ENCODE assay signal across 21 mouse cellular contexts in the genomic region with DNA sequence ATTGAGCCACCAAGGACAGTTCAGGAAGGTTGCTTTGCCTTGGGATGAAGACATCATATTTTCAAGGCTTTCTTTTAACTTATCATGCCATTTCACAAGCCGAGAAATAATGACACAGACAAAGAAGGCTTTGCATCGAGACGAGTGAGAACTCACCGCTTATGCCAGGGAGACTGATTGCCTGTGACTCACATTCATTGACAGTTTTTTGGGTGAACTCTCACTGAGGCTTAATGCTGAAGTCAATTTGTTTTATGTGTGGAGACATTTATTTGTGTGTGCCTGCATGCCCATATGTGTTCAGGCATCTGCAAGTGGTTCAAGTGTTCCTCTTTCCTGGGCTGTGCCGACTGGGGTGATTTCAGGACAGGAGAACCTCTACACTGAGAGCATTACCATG.
DNase-seq lines count a peak whose midpoint lies in the region; TF ChIP-seq lines count a peak whose summit lies in the region.
"Had no signal": no experiment of that assay in that cellular context is flagged by ENCODE, and none has a peak within 500 bp of the region (broad histone marks: within the 10 kb centered on the region; RNA-seq: fewer than 3 reads in every experiment).

No protein-coding gene starts in this region.

- H3K36me3 ChIP-seq in small intestine, adult 2 months (ENCODE audit: control insufficient read depth, insufficient read depth, low read length), result no peaks in the 10 kb centered on the region
- H3K36me3 ChIP-seq: forebrain, embryonic 12.5 days; heart, embryonic 13.5 days; hindbrain, embryonic 15.5 days; kidney, embryonic 15.5 days; limb, embryonic 13.5 days; liver, embryonic 13.5 days; lung, embryonic 15.5 days; midbrain, embryonic 10.5 days had no signal

- H3K4me3 ChIP-seq in small intestine, adult 2 months (ENCODE audit: low read depth, low read length), result no peak overlapping the region
- H3K4me3 ChIP-seq: forebrain, embryonic 12.5 days; heart, embryonic 13.5 days; hindbrain, embryonic 15.5 days; kidney, embryonic 15.5 days; limb, embryonic 13.5 days; liver, embryonic 13.5 days; lung, embryonic 15.5 days; midbrain, embryonic 10.5 days had no signal

- TF ChIP-seq POLR2A in small intestine, adult 2 months (IDR thresholded peaks at IDR 0.05; ENCODE audit: low read depth, low read length), result no peak

- peak overlapping the region; percentile 88 for H3K27ac ChIP-seq in small intestine, adult 2 months (ENCODE audit: insufficient read depth, low read depth, low read length)
- H3K27ac ChIP-seq: forebrain, embryonic 12.5 days; heart, embryonic 13.5 days; hindbrain, embryonic 15.5 days; kidney, embryonic 15.5 days; limb, embryonic 13.5 days; liver, embryonic 13.5 days; lung, embryonic 15.5 days; midbrain, embryonic 10.5 days had no signal

- 23% methylated on average over 5 of the region's 5 CpGs for WGBS in small intestine, adult 2 months

- peaks cover 7% of the 10 kb centered on the region; the same call in 1 of the 2 replicates for H3K4me1 ChIP-seq in small intestine, adult 2 months (ENCODE audit: control insufficient read depth, insufficient read depth, insufficient read length, low read length)
- H3K4me1 ChIP-seq: forebrain, embryonic 12.5 days; hindbrain, embryonic 15.5 days; lung, embryonic 15.5 days; midbrain, embryonic 10.5 days had no signal

- H3K27me3 ChIP-seq in small intestine, adult 2 months (ENCODE audit: control insufficient read depth, insufficient read depth, low read length), result no peaks in the 10 kb centered on the region
- H3K27me3 ChIP-seq: forebrain, embryonic 12.5 days; heart, embryonic 13.5 days; hindbrain, embryonic 15.5 days; kidney, embryonic 15.5 days; limb, embryonic 13.5 days; liver, embryonic 13.5 days; lung, embryonic 15.5 days had no signal

- no peak for TF ChIP-seq CTCF in small intestine, adult 2 months (IDR thresholded peaks at IDR 0.05; ENCODE audit: extremely low read depth, insufficient read length, insufficient replicate concordance, low read depth, low read length)

- intact Hi-C loops in heart, postnatal 10 days (cut with DNase I), result no loop called here

- peak; percentile 55 for DNase-seq in adrenal gland, adult 2 months
- no peak for DNase-seq in adrenal gland, postnatal 10 days
- DNase-seq in heart, postnatal 10 days, result peak; percentile 14 to 26
- no peak for DNase-seq in heart, postnatal 4 days
- peak; percentile 9 for DNase-seq in brain, adult 2 months (ENCODE audit: low read depth, low spot score)
- no peak for DNase-seq in layer of hippocampus, postnatal 36 days
- DNase-seq: cerebellum, adult 11 months; cerebellum, postnatal 14 days; gastrocnemius, postnatal 36 days; heart, postnatal 36 days; kidney, postnatal 36 days; liver, embryonic 13.5 days; thymus, postnatal 25 days had no signal

Comparison
In these comparisons a context has a peak if more than half of its experiments do, and no peak if none do; other contexts are left out.
1. DNase-seq: peak in adrenal gland, adult 2 months (single experiment), heart, postnatal 10 days (2 of 2) and brain, adult 2 months (single experiment); none in adrenal gland, postnatal 10 days (single experiment), heart, postnatal 4 days (single experiment) and layer of hippocampus, postnatal 36 days (0 of 2).